Mouse (Mus musculus) limb, embryonic 15.5 days (tissue): ENCODE measurements at regions not wholly inside any gene's neighbourhood (a gene's known extent, or its start where the extent isn't known, plus 50 kb on each side); places are given as distances from the start of the nearest gene placed in this dataset.

ENCODE experiments used
- ATAC-seq: fragments of 200-750 bp; cut with Nextera tagmentation; 2 replicates; pipeline ENCODE4 v1.8.0; 2017; ENCODE audit warnings: low read depth, moderate TSS enrichment; ENCODE audit not compliant: insufficient number of reproducible peaks, low FRiP score, low TSS enrichment
- H3K27ac ChIP-seq: fragments of 300-500 bp; sonication (generic); 2 replicates; pipeline ENCODE4 v1.5.1; 2015; ENCODE audit warnings: moderate library complexity, mild to moderate bottlenecking, inconsistent platforms
- H3K27me3 ChIP-seq: fragments of 300-500 bp; sonication (generic); 2 replicates; pipeline ENCODE4 v1.6.1; 2015; ENCODE audit warnings: inconsistent platforms
- H3K36me3 ChIP-seq: fragments of 300-500 bp; sonication (generic); 2 replicates; pipeline ENCODE4 v1.6.1; 2015; ENCODE audit warnings: inconsistent platforms
- H3K4me1 ChIP-seq: fragments of 300-500 bp; sonication (generic); 2 replicates; pipeline ENCODE4 v1.6.1; 2015; ENCODE audit warnings: inconsistent platforms
- H3K4me2 ChIP-seq: fragments of 300-500 bp; sonication (generic); 2 replicates; pipeline ENCODE4 v1.6.1; 2015; ENCODE audit warnings: mild to moderate bottlenecking, inconsistent platforms
- H3K4me3 ChIP-seq: fragments of 300-500 bp; sonication (generic); 2 replicates; pipeline ENCODE4 v1.5.1; 2015; ENCODE audit warnings: mild to moderate bottlenecking, inconsistent platforms
- H3K9ac ChIP-seq: fragments of 300-500 bp; sonication (generic); 2 replicates; pipeline ENCODE4 v1.6.1; 2015; ENCODE audit warnings: inconsistent platforms
- H3K9me3 ChIP-seq: fragments of 300-500 bp; sonication (generic); 2 replicates; pipeline ENCODE4 v1.6.1; 2016; ENCODE audit warnings: inconsistent platforms
- WGBS: fragments of 180-500 bp; shearing (Covaris S2); methylation state at CpG from one replicate; pipeline ENCODE4 v1.1.7; 2015; 5-methylcytosine and 5-hydroxymethylcytosine counted together

DNA sequence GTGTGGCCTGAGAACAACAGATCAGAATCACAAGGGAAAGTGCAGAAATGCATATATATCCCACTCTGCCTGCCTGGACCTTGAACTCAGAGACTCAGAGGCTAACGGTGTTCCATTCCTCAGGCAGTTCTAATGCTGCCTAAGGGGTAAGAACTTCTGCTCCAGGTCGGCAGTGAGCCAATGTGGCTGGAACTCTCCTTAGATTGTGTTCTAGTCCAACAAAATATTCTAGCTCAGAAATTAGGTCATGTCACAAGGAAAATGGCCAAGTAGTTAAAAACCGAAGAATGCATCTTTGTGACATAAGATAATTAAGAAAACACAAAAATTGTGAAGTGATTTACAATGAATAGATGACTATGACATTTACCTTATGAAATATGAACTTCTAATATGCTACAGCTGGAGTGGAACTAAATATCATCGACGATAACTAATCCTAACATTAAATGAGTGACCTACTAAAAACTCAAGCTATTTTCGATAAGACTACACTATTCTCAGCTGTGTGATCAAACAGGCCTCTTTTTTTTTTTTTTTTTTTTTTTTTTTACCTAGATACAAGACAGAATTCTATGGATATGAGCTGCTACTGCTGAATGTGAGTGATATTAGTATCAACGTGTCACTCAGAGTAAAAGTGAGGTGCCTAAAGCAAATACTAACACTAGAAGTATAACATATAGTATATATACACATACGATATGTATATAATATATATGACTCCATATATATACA lies 315.1 kb upstream of the Map3k7 start:
- H3K4me2 ChIP-seq, result no peak overlapping the region
- no peaks in the 10 kb centered on the region for H3K36me3 ChIP-seq
- 82% methylated on average over 8 of the region's 8 CpGs for WGBS
- H3K4me3 ChIP-seq, result no peak overlapping the region
- H3K9me3 ChIP-seq, result no peaks in the 10 kb centered on the region
- no peaks in the 10 kb centered on the region for H3K27me3 ChIP-seq
- H3K4me1 ChIP-seq, result no peaks in the 10 kb centered on the region
- no peak overlapping the region for H3K27ac ChIP-seq
- ATAC-seq, result no peak
- no peak overlapping the region for H3K9ac ChIP-seq

GRCm38 (mm10) chr4:31655364-31656106 lies 308.4 kb upstream of the Map3k7 start:
- no peaks in the 10 kb centered on the region for H3K27me3 ChIP-seq
- H3K4me3 ChIP-seq, result no peak overlapping the region
- WGBS, result 56% methylated on average over 11 of the region's 11 CpGs
- H3K27ac ChIP-seq, result no peak overlapping the region
- H3K9ac ChIP-seq, result no peak overlapping the region
- ATAC-seq, result no peak
- H3K9me3 ChIP-seq, result no peaks in the 10 kb centered on the region
- no peaks in the 10 kb centered on the region for H3K4me1 ChIP-seq
- H3K36me3 ChIP-seq, result no peaks in the 10 kb centered on the region
- no peak overlapping the region for H3K4me2 ChIP-seq

GRCm38 (mm10) chr4:31656111-31656510 lies 307.8 kb upstream of the Map3k7 start:
- H3K9ac ChIP-seq, result no peak overlapping the region
- WGBS, result 92% methylated on average over 8 of the region's 8 CpGs
- no peak for ATAC-seq

GRCm38 (mm10) chr4:31658820-31659219 lies 305.1 kb upstream of the Map3k7 start:
- no peak for ATAC-seq
- 56% methylated on average over 5 of the region's 5 CpGs for WGBS
- H3K27ac ChIP-seq, result no peak overlapping the region

More at GRCm38 (mm10) chr4:31656111-31656510, 307.8 kb upstream of the Map3k7 start:
- no peaks in the 10 kb centered on the region for H3K36me3 ChIP-seq
- no peak overlapping the region for H3K27ac ChIP-seq
- no peak overlapping the region for H3K4me3 ChIP-seq
- no peaks in the 10 kb centered on the region for H3K27me3 ChIP-seq
- no peak overlapping the region for H3K4me2 ChIP-seq
- H3K9me3 ChIP-seq, result no peaks in the 10 kb centered on the region
- H3K4me1 ChIP-seq, result no peaks in the 10 kb centered on the region

GRCm38 (mm10) chr4:31660896-31661295 lies 303.0 kb upstream of the Map3k7 start:
- no peaks in the 10 kb centered on the region for H3K36me3 ChIP-seq
- H3K27ac ChIP-seq, result no peak overlapping the region
- WGBS, result 19% methylated on average over 4 of the region's 4 CpGs
- no peak overlapping the region for H3K4me3 ChIP-seq
- no peak overlapping the region for H3K9ac ChIP-seq
- H3K4me1 ChIP-seq, result no peaks in the 10 kb centered on the region
- no peak for ATAC-seq
- no peak overlapping the region for H3K4me2 ChIP-seq
- H3K9me3 ChIP-seq, result no peaks in the 10 kb centered on the region
- H3K27me3 ChIP-seq, result no peaks in the 10 kb centered on the region

More at GRCm38 (mm10) chr4:31658820-31659219, 305.1 kb upstream of the Map3k7 start:
- no peaks in the 10 kb centered on the region for H3K27me3 ChIP-seq
- no peaks in the 10 kb centered on the region for H3K9me3 ChIP-seq
- H3K4me3 ChIP-seq, result no peak overlapping the region
- no peaks in the 10 kb centered on the region for H3K4me1 ChIP-seq
- H3K4me2 ChIP-seq, result no peak overlapping the region
- no peaks in the 10 kb centered on the region for H3K36me3 ChIP-seq
- no peak overlapping the region for H3K9ac ChIP-seq

DNA sequence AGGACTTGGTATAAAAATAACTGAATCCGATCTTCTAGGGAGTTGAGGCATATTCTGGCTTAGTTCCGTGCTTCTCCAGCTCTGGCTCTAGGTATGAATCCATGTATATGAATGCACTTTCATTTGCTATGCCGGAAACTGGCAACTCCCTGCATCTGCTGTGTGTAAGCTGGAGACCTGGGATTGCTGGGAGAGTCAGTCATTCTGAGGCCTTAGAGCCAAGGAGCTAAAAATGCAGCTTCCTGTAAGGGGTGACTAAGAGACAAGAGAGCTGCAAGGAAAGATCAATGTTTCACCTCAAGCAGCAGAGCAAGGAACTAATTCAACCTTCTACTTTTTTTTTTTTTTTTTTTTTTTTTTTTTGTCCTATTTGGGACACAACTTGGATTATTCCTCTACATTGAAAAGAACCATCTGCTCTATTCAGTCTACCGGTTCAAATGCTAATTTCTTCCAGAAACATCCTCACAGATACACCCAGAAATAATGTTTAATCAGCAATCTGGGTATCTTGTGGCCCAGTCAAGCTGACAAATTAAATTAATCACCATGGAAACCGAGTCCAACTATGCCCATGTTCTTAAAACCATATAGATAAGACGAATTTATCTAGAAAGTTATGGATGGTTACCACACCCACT lies 292.2 kb upstream of the Map3k7 start:
- no peak overlapping the region for H3K27ac ChIP-seq
- no peak overlapping the region for H3K9ac ChIP-seq
- 80% methylated on average over 6 of the region's 6 CpGs for WGBS

GRCm38 (mm10) chr4:31672171-31672841 lies 291.6 kb upstream of the Map3k7 start:
- H3K36me3 ChIP-seq, result no peaks in the 10 kb centered on the region
- H3K9ac ChIP-seq, result no peak overlapping the region
- no peaks in the 10 kb centered on the region for H3K27me3 ChIP-seq
- H3K27ac ChIP-seq, result no peak overlapping the region
- H3K4me3 ChIP-seq, result no peak overlapping the region
- 88% methylated on average over 9 of the region's 9 CpGs for WGBS
- H3K9me3 ChIP-seq, result no peaks in the 10 kb centered on the region
- no peak for ATAC-seq
- no peaks in the 10 kb centered on the region for H3K4me1 ChIP-seq
- H3K4me2 ChIP-seq, result no peak overlapping the region

More for the DNA sequence above, 292.2 kb upstream of the Map3k7 start:
- no peak for ATAC-seq
- Histone ChIP-seq H3K4me2 (no peak overlapping the region), H3K4me3 (no peak overlapping the region), H3K9me3 (no peaks in the 10 kb centered on the region), H3K4me1 (no peaks in the 10 kb centered on the region), H3K27me3 (no peaks in the 10 kb centered on the region), H3K36me3 (no peaks in the 10 kb centered on the region)

DNA sequence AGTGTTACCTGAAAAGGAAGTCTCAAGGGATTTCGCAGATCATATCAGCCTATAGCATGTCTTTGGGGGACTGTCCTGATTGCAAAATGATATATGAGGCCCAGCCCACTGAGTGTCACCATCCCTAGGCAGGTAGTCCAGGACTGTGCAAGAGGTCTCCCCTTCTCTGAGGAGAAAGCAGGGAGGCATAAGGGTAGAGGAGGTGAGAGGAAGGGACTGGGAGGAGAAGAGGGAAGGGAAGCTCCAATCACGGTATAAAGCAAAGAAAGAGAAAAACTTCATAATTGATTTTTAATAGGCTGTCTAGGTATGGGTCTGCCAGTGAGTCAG lies 291.1 kb upstream of the Map3k7 start:
- Histone ChIP-seq H3K4me1 (no peaks in the 10 kb centered on the region), H3K4me2 (no peak overlapping the region), H3K9ac (no peak overlapping the region), H3K4me3 (no peak overlapping the region), H3K27ac (no peak overlapping the region), H3K36me3 (no peaks in the 10 kb centered on the region), H3K9me3 (no peaks in the 10 kb centered on the region), H3K27me3 (no peaks in the 10 kb centered on the region)
- ATAC-seq, result no peak
- 83% methylated on average over 2 of the region's 2 CpGs for WGBS

DNA sequence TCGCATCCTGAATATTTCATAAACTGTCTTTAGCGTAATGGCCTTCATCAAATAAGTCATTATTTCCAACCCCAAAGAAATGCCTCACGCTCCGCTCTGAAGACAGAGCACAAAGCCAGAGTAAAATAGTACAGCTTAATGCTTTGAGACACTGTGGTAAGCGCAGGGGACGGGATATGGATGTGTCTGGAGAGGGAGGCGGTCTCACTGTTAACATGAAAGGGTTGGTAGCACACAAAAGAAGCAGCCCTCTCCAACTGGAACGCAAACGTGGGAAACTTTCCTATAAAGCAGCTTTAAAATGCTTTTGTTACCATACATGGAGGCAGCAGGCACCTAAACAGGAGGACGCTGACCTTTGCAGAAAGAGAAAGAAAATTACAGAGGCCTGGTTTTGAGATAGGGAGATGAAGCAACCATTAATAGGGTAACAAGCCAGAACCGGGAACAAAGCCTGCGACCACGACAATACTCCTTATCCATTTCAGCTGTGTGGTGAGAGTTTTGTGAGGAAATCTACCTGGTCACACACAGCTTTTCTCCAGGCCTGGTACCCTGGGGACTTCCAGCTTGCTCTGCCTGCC lies 284.8 kb upstream of the Map3k7 start:
- WGBS, result 71% methylated on average over 13 of the region's 13 CpGs
- no peaks in the 10 kb centered on the region for H3K27me3 ChIP-seq
- H3K4me1 ChIP-seq, result no peaks in the 10 kb centered on the region
- H3K27ac ChIP-seq, result no peak overlapping the region
- no peaks in the 10 kb centered on the region for H3K36me3 ChIP-seq
- no peak overlapping the region for H3K4me3 ChIP-seq
- no peak overlapping the region for H3K4me2 ChIP-seq
- no peak for ATAC-seq
- no peak overlapping the region for H3K9ac ChIP-seq
- H3K9me3 ChIP-seq, result no peaks in the 10 kb centered on the region

DNA sequence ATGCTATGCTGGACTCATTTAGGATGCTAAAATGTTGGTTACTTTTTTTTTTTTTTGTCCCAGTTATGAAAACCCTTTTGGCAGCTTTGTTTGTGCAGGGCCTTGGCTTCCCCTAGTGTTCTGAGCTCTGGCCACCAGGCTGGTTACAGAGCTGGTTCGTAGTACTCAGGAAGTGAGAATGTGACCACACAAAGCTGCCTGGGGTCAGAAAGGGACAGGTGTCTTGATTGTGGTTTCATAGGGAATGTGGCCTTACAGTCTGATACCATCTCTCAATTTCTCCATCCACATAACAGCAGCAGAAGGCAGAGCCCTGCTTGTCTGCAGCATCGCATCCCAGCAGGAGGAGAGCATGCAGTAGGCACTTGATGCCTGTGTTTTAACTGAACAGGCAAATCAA lies 282.9 kb upstream of the Map3k7 start:
- H3K27me3 ChIP-seq, result no peaks in the 10 kb centered on the region
- no peaks in the 10 kb centered on the region for H3K9me3 ChIP-seq
- H3K4me2 ChIP-seq, result no peak overlapping the region
- H3K4me3 ChIP-seq, result no peak overlapping the region
- no peaks in the 10 kb centered on the region for H3K36me3 ChIP-seq
- no peaks in the 10 kb centered on the region for H3K4me1 ChIP-seq
- 69% methylated on average over 2 of the region's 2 CpGs for WGBS
- no peak overlapping the region for H3K27ac ChIP-seq
- ATAC-seq, result no peak
- no peak overlapping the region for H3K9ac ChIP-seq

DNA sequence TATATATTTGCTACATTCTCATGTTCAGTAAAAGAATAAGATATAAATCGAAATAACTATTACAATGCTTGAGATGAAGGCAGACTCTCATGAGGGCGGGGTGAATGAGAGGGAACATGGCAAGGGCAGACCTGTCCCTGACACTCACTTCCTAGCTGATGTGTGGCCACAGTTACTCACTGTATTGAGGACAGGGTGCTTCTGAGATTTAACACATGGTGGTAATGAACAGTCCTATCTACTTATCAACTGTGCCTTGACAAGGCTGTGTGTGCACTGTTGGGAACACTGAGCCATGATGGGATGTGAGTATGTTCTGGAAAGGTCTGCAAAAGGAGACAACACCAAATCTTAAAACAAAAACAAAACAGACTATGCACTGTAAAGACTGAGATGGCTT lies 274.8 kb upstream of the Map3k7 start:
- Histone ChIP-seq H3K4me2 (no peak overlapping the region), H3K36me3 (no peaks in the 10 kb centered on the region), H3K27me3 (no peaks in the 10 kb centered on the region), H3K4me3 (no peak overlapping the region), H3K27ac (no peak overlapping the region), H3K9ac (no peak overlapping the region), H3K9me3 (no peaks in the 10 kb centered on the region), H3K4me1 (no peaks in the 10 kb centered on the region)
- 93% methylated on average over 2 of the region's 2 CpGs for WGBS
- ATAC-seq, result no peak
